Mouse (Mus musculus): ENCODE measurements around the gene Ddx49. TPM values are rescaled to one million over a fixed set of nuclear protein-coding genes. Genes with fewer than 3 reads are reported as not detected.

The Ddx49 gene
- total and polyA plus RNA-seq, 3 experiments, result 64.9 to 98.4 (median 77.3) TPM

- DNase-seq (ENCODE audit: extremely low read depth), result no peak
- TF ChIP-seq PAX5 (IDR thresholded peaks at IDR 0.05; ENCODE audit: low read length), result no peak
- TF ChIP-seq MXI1 (IDR thresholded peaks at IDR 0.05; ENCODE audit: low read depth, low read length), result no peak
- TF ChIP-seq UBTF (IDR thresholded peaks at IDR 0.05; ENCODE audit: low read depth, low read length), result no peak
- no peak for TF ChIP-seq IRF4 (IDR thresholded peaks at IDR 0.05; ENCODE audit: low read depth, low read length)
- TF ChIP-seq MAFK (IDR thresholded peaks at IDR 0.05; ENCODE audit: insufficient replicate concordance, low read length), result no peak
- TF ChIP-seq SIN3A (IDR thresholded peaks at IDR 0.05; ENCODE audit: low read length), result no peak
- TF ChIP-seq MAX (IDR thresholded peaks at IDR 0.05; ENCODE audit: low read length), result no peak
- no peaks in the 10 kb centered on the region for H3K36me3 ChIP-seq (replicated peaks in 1 of 2; ENCODE audit: control insufficient read depth in 1 of 2, insufficient read depth in 1 of 2, low read length in 1 of 2)
- dilution Hi-C loops (cut with MboI; ENCODE audit: extremely low pct_ligation_motif_present, extremely low pct_unique_long_range_greater_than_20kb, low sequenced_read_pairs) (no loop called here), in situ Hi-C loops (cut with MboI; ENCODE audit: low pct_ligation_motif_present, low pct_unique_long_range_greater_than_20kb, low sequenced_read_pairs) (no loop called here)
- no peaks in the 10 kb centered on the region for H3K79me2 ChIP-seq (replicated peaks; ENCODE audit: control insufficient read depth, extremely low read depth, insufficient read depth, poor library complexity, severe bottlenecking)
- H3K4me1 ChIP-seq (ENCODE audit: control insufficient read depth in 1 of 2, insufficient read depth in 2 of 2), result peaks cover 13 to 20% of the 10 kb centered on the region in 2 experiments
- no peak overlapping the region for H3K4me2 ChIP-seq (ENCODE audit: insufficient read depth, low read depth, poor library complexity, severe bottlenecking)
- H3K9ac ChIP-seq (ENCODE audit: insufficient read depth, low read depth), result no peak overlapping the region
- no peaks in the 10 kb centered on the region for H3K27me3 ChIP-seq (replicated peaks)
- no peak overlapping the region for H3K27ac ChIP-seq (ENCODE audit: insufficient read depth, low read depth)
- H3K9me3 ChIP-seq (replicated peaks; ENCODE audit: low read length), result peaks cover 4% of the 10 kb centered on the region
- no peak overlapping the region for H3K4me3 ChIP-seq (replicated peaks in 1 of 3; ENCODE audit: low read depth in 2 of 3, low read length in 2 of 3, poor library complexity in 1 of 3)
These were observed 23.0 kb downstream of the Ddx49 start for GRCm38 (mm10) chr8:70279266-70279665.

GRCm38 (mm10) chr8:70278175-70278574 is 24.1 kb downstream of the Ddx49 start:
- Histone ChIP-seq H3K4me1 (ENCODE audit: control insufficient read depth in 1 of 2, insufficient read depth in 2 of 2) (peaks cover 16 to 17% of the 10 kb centered on the region in 2 experiments), H3K4me3 (replicated peaks in 1 of 3; ENCODE audit: low read depth in 2 of 3, low read length in 2 of 3, poor library complexity in 1 of 3) (no peak overlapping the region), H3K27me3 (replicated peaks) (no peaks in the 10 kb centered on the region), H3K9ac (ENCODE audit: insufficient read depth, low read depth) (no peak overlapping the region), H3K27ac (ENCODE audit: insufficient read depth, low read depth) (no peak overlapping the region), H3K36me3 (replicated peaks in 1 of 2; ENCODE audit: control insufficient read depth in 1 of 2, insufficient read depth in 1 of 2, low read length in 1 of 2) (no peaks in the 10 kb centered on the region), H3K9me3 (replicated peaks; ENCODE audit: low read length) (peaks cover 5% of the 10 kb centered on the region), H3K79me2 (replicated peaks; ENCODE audit: control insufficient read depth, extremely low read depth, insufficient read depth, poor library complexity, severe bottlenecking) (no peaks in the 10 kb centered on the region), H3K4me2 (ENCODE audit: insufficient read depth, low read depth, poor library complexity, severe bottlenecking) (no peak overlapping the region)
- no peak for DNase-seq (ENCODE audit: extremely low read depth)
- in situ Hi-C loops (cut with MboI; ENCODE audit: low pct_ligation_motif_present, low pct_unique_long_range_greater_than_20kb, low sequenced_read_pairs), result no loop called here
- dilution Hi-C loops (cut with MboI; ENCODE audit: extremely low pct_ligation_motif_present, extremely low pct_unique_long_range_greater_than_20kb, low sequenced_read_pairs), result no loop called here
- TF ChIP-seq PAX5 (IDR thresholded peaks at IDR 0.05; ENCODE audit: low read length), result no peak
- TF ChIP-seq NELFE (IDR thresholded peaks at IDR 0.05; ENCODE audit: low read depth, low read length), result no peak
- TF ChIP-seq HCFC1 (IDR thresholded peaks at IDR 0.05; ENCODE audit: low read depth, low read length), result no peak
- no peak for TF ChIP-seq CTCF (conservative IDR thresholded peaks at IDR 0.05 in 1 of 2, IDR thresholded peaks at IDR 0.05 in 1 of 2; ENCODE audit: low read depth in 2 of 2, low read length in 2 of 2)
- TF ChIP-seq USF1 (IDR thresholded peaks at IDR 0.05; ENCODE audit: low read depth, low read length), result no peak
- TF ChIP-seq ELF1 (IDR thresholded peaks at IDR 0.05; ENCODE audit: low read depth, low read length), result no peak
- no peak for TF ChIP-seq JUND (conservative IDR thresholded peaks at IDR 0.05; ENCODE audit: low read depth, low read length)
- no peak for TF ChIP-seq KAT2A (IDR thresholded peaks at IDR 0.05; ENCODE audit: insufficient replicate concordance, low read length)
- TF ChIP-seq ZKSCAN1 (IDR thresholded peaks at IDR 0.05; ENCODE audit: borderline replicate concordance, low read depth, low read length), result no peak
- TF ChIP-seq EP300 (IDR thresholded peaks at IDR 0.05; ENCODE audit: low read length), result no peak
- no peak for TF ChIP-seq CHD1 (IDR thresholded peaks at IDR 0.05; ENCODE audit: low read depth, low read length)
- TF ChIP-seq TCF12 (IDR thresholded peaks at IDR 0.05; ENCODE audit: low read depth, low read length), result no peak
- TF ChIP-seq MAX (IDR thresholded peaks at IDR 0.05; ENCODE audit: low read length), result no peak
